Mouse (Mus musculus) cerebellum, adult 2 months (tissue): ENCODE measurements at regions not wholly inside any gene's neighbourhood (a gene's known extent, or its start where the extent isn't known, plus 50 kb on each side); places are given as distances from the start of the nearest gene placed in this dataset.

Experiments used
- CTCF ChIP-seq: fragments of 200-500 bp; IDR thresholded peaks from 2 replicates; pipeline ENCODE4 v1.5.1; 2011; ENCODE audit warnings: low read depth, mild to moderate bottlenecking, control low read depth, low read length, moderate library complexity, borderline replicate concordance; ENCODE audit not compliant: insufficient read depth
- POLR2A ChIP-seq: fragments of 200-500 bp; IDR thresholded peaks from 2 replicates; pipeline ENCODE4 v1.6.1; 2011; ENCODE audit warnings: low read length, control low read depth, borderline replicate concordance; ENCODE audit not compliant: insufficient read depth

- no peak for TF ChIP-seq POLR2A
- no peak for TF ChIP-seq CTCF
These were observed 273.1 kb upstream of the Mmadhc start for GRCm38 (mm10) chr2:50569502-50570285.
